Mouse (Mus musculus) lung, postnatal 0 days (tissue): Measurements from ENCODE around the gene Atg10.

ENCODE experiments used
- CTCF ChIP-seq: IDR thresholded peaks from 2 replicates; pipeline ENCODE4 v1.5.1; 2016; ENCODE audit warnings: antibody characterized with exemption, mild to moderate bottlenecking
- EP300 ChIP-seq: IDR thresholded peaks from 2 replicates; pipeline ENCODE4 v1.6.1; 2016; ENCODE audit warnings: antibody characterized with exemption, mild to moderate bottlenecking, control low read depth

DNA sequence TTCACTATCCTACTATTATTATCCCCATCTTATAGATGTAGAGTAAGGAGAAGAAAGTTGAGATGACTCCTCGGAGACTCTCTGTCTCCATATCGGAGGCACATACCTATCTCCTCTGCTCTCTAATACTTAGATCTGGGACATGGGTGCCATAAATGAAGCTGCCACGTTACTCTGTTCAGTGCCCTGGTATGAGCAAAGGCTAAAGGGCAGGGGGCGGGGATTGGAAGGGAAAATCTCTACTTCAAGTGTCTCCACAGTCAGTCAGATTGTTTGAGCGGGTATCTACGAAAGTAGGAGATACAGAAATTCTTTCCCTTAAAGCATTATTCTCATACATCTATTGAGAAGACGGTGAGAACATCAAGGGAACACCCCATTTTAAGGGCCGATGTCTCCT lies 257.8 kb downstream of the Atg10 start:
- TF ChIP-seq CTCF (no peak), EP300 (no peak)
